Mouse (Mus musculus): ENCODE measurements around the gene Rc3h2. TPM values are rescaled to one million over a fixed set of nuclear protein-coding genes. Genes with fewer than 3 reads are reported as not detected.

Rc3h2 gene
- total RNA-seq (2014; rRNA removed): 56.9 and 72.4 TPM in 2 replicates
- polyA plus RNA-seq (2015; fragmentation: Nextera tagmentation; extraction: Ambion mirVana): 6.7 and 10.6 TPM in 2 replicates

GRCm38 (mm10) chr2:37422306-37423304 is at the start of gene Rc3h2:
Gene Rc3h2 (minus strand): TSS chr2:37422903.
- no peak for TF ChIP-seq CTCF (IDR thresholded peaks at IDR 0.05; ENCODE audit: low read depth)
- WGBS: under 1% methylated on average over 70 of the region's 75 CpGs
- Histone ChIP-seq H3K9me3 (ENCODE audit: low read length) (no peaks in the 10 kb centered on the region), H3K4me3 (ENCODE audit: low read depth, low read length) (peak within 1 kb of the TSS; percentile 95), H3K9ac (peak within 1 kb of the TSS; percentile 100), H3K36me3 (ENCODE audit: insufficient read depth) (peaks cover 2% of the 10 kb centered on the region; the same call in 1 of the 2 replicates), H3K4me1 (ENCODE audit: insufficient read depth) (0 out of 2 replicates have a peak, but pooled peaks cover 3% of the 10 kb centered on the region), H3K4me2 (ENCODE audit: low read depth) (peak within 1 kb of the TSS; percentile 62), H3K27ac (ENCODE audit: low read depth, low read length) (peak within 1 kb of the TSS; percentile 97), H3K27me3 (ENCODE audit: insufficient read depth, low read length) (no peaks in the 10 kb centered on the region)
- peak; percentile 98 for DNase-seq
- peak; percentile 98 for ATAC-seq

- Histone ChIP-seq H3K4me2 (ENCODE audit: low read depth) (no peak overlapping the region), H3K36me3 (ENCODE audit: insufficient read depth) (peaks cover 3% of the 10 kb centered on the region; the same call in 1 of the 2 replicates), H3K9ac (no peak overlapping the region), H3K4me1 (ENCODE audit: insufficient read depth) (no peaks in the 10 kb centered on the region), H3K4me3 (ENCODE audit: low read depth, low read length) (no peak overlapping the region), H3K27ac (ENCODE audit: low read depth, low read length) (no peak overlapping the region), H3K9me3 (ENCODE audit: low read length) (no peaks in the 10 kb centered on the region), H3K27me3 (ENCODE audit: insufficient read depth, low read length) (no peaks in the 10 kb centered on the region)
- no peak for TF ChIP-seq CTCF (IDR thresholded peaks at IDR 0.05; ENCODE audit: low read depth)
- no peak for DNase-seq
- ATAC-seq: no peak
- WGBS: 96% methylated on average over 4 of the region's 4 CpGs
Measured at GRCm38 (mm10) chr2:37466266-37466665, 43.6 kb upstream of the Rc3h2 start.

- no peak overlapping the region for H3K4me3 ChIP-seq (ENCODE audit: low read depth, low read length)
- WGBS: 97% methylated on average over 4 of the region's 4 CpGs
- H3K36me3 ChIP-seq (ENCODE audit: insufficient read depth): no peaks in the 10 kb centered on the region
- no peak overlapping the region for H3K27ac ChIP-seq (ENCODE audit: low read depth, low read length)
- 0 out of 2 replicates have a peak, but pooled peaks have one; percentile 16 for TF ChIP-seq CTCF (IDR thresholded peaks at IDR 0.05; ENCODE audit: low read depth)
- no peak for ATAC-seq
- H3K9me3 ChIP-seq (ENCODE audit: low read length): no peaks in the 10 kb centered on the region
- H3K27me3 ChIP-seq (ENCODE audit: insufficient read depth, low read length): no peaks in the 10 kb centered on the region
- no peak overlapping the region for H3K9ac ChIP-seq
- DNase-seq: no peak
- H3K4me1 ChIP-seq (ENCODE audit: insufficient read depth): no peaks in the 10 kb centered on the region
- H3K4me2 ChIP-seq (ENCODE audit: low read depth): no peak overlapping the region
Measured at GRCm38 (mm10) chr2:37460707-37461106, 38.0 kb upstream of the Rc3h2 start.

- ATAC-seq (peak; percentile 83), DNase-seq (no peak)
- Histone ChIP-seq H3K4me3 (ENCODE audit: low read depth, low read length) (peak overlapping the region; percentile 95), H3K36me3 (ENCODE audit: insufficient read depth) (no peaks in the 10 kb centered on the region), H3K9ac (peak overlapping the region; percentile 98), H3K4me1 (ENCODE audit: insufficient read depth) (0 out of 2 replicates have a peak, but pooled peaks cover 8% of the 10 kb centered on the region), H3K27me3 (ENCODE audit: insufficient read depth, low read length) (no peaks in the 10 kb centered on the region), H3K27ac (ENCODE audit: low read depth, low read length) (peak overlapping the region; percentile 94), H3K4me2 (ENCODE audit: low read depth) (peak overlapping the region; percentile 81), H3K9me3 (ENCODE audit: low read length) (no peaks in the 10 kb centered on the region)
- 5% methylated on average over 19 of the region's 24 CpGs for WGBS
- no peak for TF ChIP-seq CTCF (IDR thresholded peaks at IDR 0.05; ENCODE audit: low read depth)
Measured at GRCm38 (mm10) chr2:37452376-37452760, 29.7 kb upstream of the Rc3h2 start.

- WGBS: 7% methylated on average over 44 of the region's 44 CpGs
- Histone ChIP-seq H3K4me3 (ENCODE audit: low read depth, low read length) (peak overlapping the region; percentile 95), H3K9ac (peak overlapping the region; percentile 98), H3K36me3 (ENCODE audit: insufficient read depth) (no peaks in the 10 kb centered on the region), H3K9me3 (ENCODE audit: low read length) (no peaks in the 10 kb centered on the region), H3K27ac (ENCODE audit: low read depth, low read length) (peak overlapping the region; percentile 94), H3K4me2 (ENCODE audit: low read depth) (peak overlapping the region; percentile 81), H3K4me1 (ENCODE audit: insufficient read depth) (0 out of 2 replicates have a peak, but pooled peaks cover 8% of the 10 kb centered on the region), H3K27me3 (ENCODE audit: insufficient read depth, low read length) (no peaks in the 10 kb centered on the region)
- TF ChIP-seq CTCF (IDR thresholded peaks at IDR 0.05; ENCODE audit: low read depth): 0 out of 2 replicates have a peak, but pooled peaks have one; percentile 14
- DNase-seq (peak; percentile 96), ATAC-seq (peak; percentile 99)
Measured at GRCm38 (mm10) chr2:37451667-37452375, 29.1 kb upstream of the Rc3h2 start.

- peak within 1 kb of the TSS; percentile 66 for H3K4me2 ChIP-seq (ENCODE audit: low read depth)
- H3K27ac ChIP-seq (ENCODE audit: low read depth, low read length): peak within 1 kb of the TSS; percentile 84
- peak; percentile 98 for ATAC-seq
- H3K9me3 ChIP-seq (ENCODE audit: low read length): no peaks in the 10 kb centered on the region
- H3K4me3 ChIP-seq (ENCODE audit: low read depth, low read length): peak within 1 kb of the TSS; percentile 57
- no peaks in the 10 kb centered on the region for H3K27me3 ChIP-seq (ENCODE audit: insufficient read depth, low read length)
- 2% methylated on average over 51 of the region's 51 CpGs for WGBS
- peaks cover 8% of the 10 kb centered on the region; the same call in 1 of the 2 replicates for H3K4me1 ChIP-seq (ENCODE audit: insufficient read depth)
- peak; percentile 94 for DNase-seq
- peak within 1 kb of the TSS; percentile 84 for H3K9ac ChIP-seq
- no peaks in the 10 kb centered on the region for H3K36me3 ChIP-seq (ENCODE audit: insufficient read depth)
- no peak for TF ChIP-seq CTCF (IDR thresholded peaks at IDR 0.05; ENCODE audit: low read depth)
Measured at GRCm38 (mm10) chr2:37442611-37443591, 20.2 kb upstream of the Rc3h2 start, which contains the start of the genes Zbtb26, Zbtb6 and Rabgap1. Gene Zbtb26 (minus strand): TSS chr2:37443135. Gene Zbtb6 (minus strand): TSS chr2:37443171. Gene Rabgap1 (plus strand): TSS chr2:37443279.

All from forebrain, postnatal 0 days (tissue).